Mouse (Mus musculus) liver, embryonic 14.5 days (tissue): ENCODE results near the gene Ifit1bl2. TPM values are rescaled to one million over a fixed set of nuclear protein-coding genes. Genes with fewer than 3 reads are reported as not detected.
"Not testable (repeated sequence)": the region's sequence is repeated elsewhere in the genome, so short reads cannot be mapped to it uniquely, and the experiment has no call there.

Experiments used
- ATAC-seq: fragments of 200-750 bp; cut with Nextera tagmentation; 2 replicates; pipeline ENCODE4 v1.8.0; 2017; ENCODE audit warnings: moderate number of reproducible peaks, mild to moderate bottlenecking, moderate library complexity; ENCODE audit not compliant: insufficient read depth
- DNase-seq, 3 experiments: peaks; one replicate each; pipeline ENCODE4 v3.0.0-alpha.2; 2012 to 2013; ENCODE audit warnings: low read depth in 3 of 3, low spot score in 3 of 3
- H3K27ac ChIP-seq: fragments of 300-500 bp; sonication (generic); 2 replicates; pipeline ENCODE4 v1.5.1; 2014; ENCODE audit warnings: moderate library complexity, mild to moderate bottlenecking, control low read depth, inconsistent platforms
- H3K27me3 ChIP-seq: fragments of 300-500 bp; sonication (generic); 2 replicates; pipeline ENCODE4 v1.6.1; 2014; ENCODE audit warnings: mild to moderate bottlenecking, low read length, moderate library complexity; ENCODE audit not compliant: control insufficient read depth, insufficient read depth
- H3K36me3 ChIP-seq: fragments of 300-500 bp; sonication (generic); replicated peaks from 2 replicates; pipeline ENCODE4 v1.6.1; 2014; ENCODE audit warnings: low read depth; ENCODE audit not compliant: control insufficient read depth, insufficient read depth
- H3K4me1 ChIP-seq, 2 experiments: fragments of 200-500 bp in 1 of 2; fragments of 300-500 bp in 1 of 2; sonication (generic) in 1 of 2; replicated peaks; 2 replicates each; pipeline ENCODE4 v1.6.1; 2012 to 2014; ENCODE audit warnings: antibody characterized with exemption in 1 of 2, inconsistent platforms in 1 of 2, low read length in 1 of 2; ENCODE audit not compliant: control insufficient read depth in 2 of 2, insufficient read depth in 2 of 2
- H3K4me2 ChIP-seq: fragments of 300-500 bp; sonication (generic); 2 replicates; pipeline ENCODE4 v1.6.1; 2014; ENCODE audit warnings: low read depth, mild to moderate bottlenecking, control low read depth, moderate library complexity
- H3K4me3 ChIP-seq, 2 experiments: fragments of 200-500 bp in 1 of 2; fragments of 300-500 bp in 1 of 2; sonication (generic) in 1 of 2; 2 replicates each; pipeline ENCODE4 v1.5.1; 2012 to 2014; ENCODE audit warnings: low read depth in 2 of 2, low read length in 2 of 2, mild to moderate bottlenecking in 2 of 2, control low read depth in 1 of 2, inconsistent platforms in 1 of 2, moderate library complexity in 1 of 2; ENCODE audit not compliant: insufficient read depth in 1 of 2
- H3K9ac ChIP-seq: fragments of 300-500 bp; sonication (generic); replicated peaks from 2 replicates; pipeline ENCODE4 v1.6.1; 2014; ENCODE audit warnings: mild to moderate bottlenecking, control low read depth, moderate library complexity
- H3K9me3 ChIP-seq: fragments of 300-500 bp; sonication (generic); 2 replicates; pipeline ENCODE4 v1.6.1; 2016; ENCODE audit warnings: low read length, mixed read lengths; ENCODE audit not compliant: control insufficient read depth
- CTCF ChIP-seq: IDR thresholded peaks from 2 replicates; pipeline ENCODE4 v1.5.1; 2016; ENCODE audit warnings: antibody characterized with exemption, low read depth, control low read depth
- EP300 ChIP-seq: IDR thresholded peaks from 2 replicates; pipeline ENCODE4 v1.6.1; 2016; ENCODE audit warnings: antibody characterized with exemption, low read depth
- WGBS: fragments of 180-500 bp; shearing (Covaris S2); extraction: QIAGEN DNeasy Blood & Tissue Kit; methylation state at CpG from one replicate; pipeline ENCODE4 v1.1.7; 2014; ENCODE audit not compliant: insufficient replicate concordance; 5-methylcytosine and 5-hydroxymethylcytosine counted together
- polyA plus RNA-seq, 2 experiments: library from polyadenylated mRNA; depleted of rRNA in 1 of 2; stranded (reverse) in 1 of 2; unstranded in 1 of 2; fragments of >200 nt; fragmentation: Nextera tagmentation in 1 of 2; extraction: Ambion mirVana in 1 of 2; gene quantifications; 2 replicates each; pipeline versions ENCODE4 v1.2.1 to v1.2.3; 2012 to 2014

Gene Ifit1bl2
- polyA plus RNA-seq, 2 experiments, result 0.04 TPM; not detected in 1

DNA sequence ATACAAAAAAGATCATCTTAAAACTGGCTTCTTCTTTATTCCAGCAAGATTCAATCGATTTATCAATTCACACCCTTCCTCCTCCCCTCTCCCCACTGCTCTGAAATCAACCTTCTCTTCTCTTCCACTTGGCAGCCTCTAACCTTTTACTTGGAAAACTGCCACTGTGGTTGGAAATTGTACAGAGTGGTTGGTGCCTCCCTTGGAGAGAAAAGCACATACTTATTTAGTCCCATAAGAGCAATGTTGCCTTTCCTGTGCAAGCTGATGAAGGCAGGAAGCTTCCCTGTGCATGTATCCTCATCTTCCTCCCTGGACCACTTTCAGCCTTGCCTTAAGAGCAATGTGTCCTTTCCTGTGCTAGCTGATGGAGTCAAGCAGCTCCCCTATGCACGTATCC lies 42.2 kb downstream of the Ifit1bl2 start:
- ATAC-seq (no peak), DNase-seq (no peak)
- no peak overlapping the region for H3K27ac ChIP-seq
- no peak overlapping the region for H3K4me3 ChIP-seq
- H3K9ac ChIP-seq, result no peak overlapping the region
- H3K9me3 ChIP-seq, result no peaks in the 10 kb centered on the region
- H3K36me3 ChIP-seq, result no peaks in the 10 kb centered on the region
- TF ChIP-seq EP300 (no peak), CTCF (no peak)
- H3K27me3 ChIP-seq, result no peaks in the 10 kb centered on the region
- WGBS, result 63% methylated on average over 2 of the region's 2 CpGs
- no peaks in the 10 kb centered on the region for H3K4me1 ChIP-seq
- no peak overlapping the region for H3K4me2 ChIP-seq

DNA sequence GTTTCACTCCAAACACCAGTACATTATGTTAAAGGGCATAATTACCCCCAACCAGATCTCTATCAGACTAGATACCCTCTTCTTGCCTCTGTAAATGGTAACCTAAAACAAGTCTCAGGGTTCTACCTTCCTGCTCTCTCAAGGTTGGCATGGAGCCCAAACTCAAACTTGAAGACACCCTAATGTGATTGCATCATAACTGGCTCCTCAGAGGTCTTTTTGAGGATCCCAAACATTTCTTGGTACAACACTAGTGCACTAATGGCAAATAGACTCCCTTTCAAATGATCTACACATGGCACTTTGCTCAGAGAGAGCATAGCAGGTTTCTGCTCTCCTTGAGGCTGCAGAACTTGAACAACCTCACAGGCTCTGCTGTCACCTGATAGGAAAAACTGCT lies 43.7 kb downstream of the Ifit1bl2 start:
- TF ChIP-seq CTCF (no peak), EP300 (no peak)
- no peaks in the 10 kb centered on the region for H3K27me3 ChIP-seq
- no peaks in the 10 kb centered on the region for H3K9me3 ChIP-seq
- DNase-seq, result no peak
- H3K36me3 ChIP-seq, result no peaks in the 10 kb centered on the region
- no peak for ATAC-seq
- no peak overlapping the region for H3K27ac ChIP-seq
- no peak overlapping the region for H3K4me2 ChIP-seq
- no peak overlapping the region for H3K4me3 ChIP-seq
- H3K4me1 ChIP-seq, result no peaks in the 10 kb centered on the region
- no peak overlapping the region for H3K9ac ChIP-seq

DNA sequence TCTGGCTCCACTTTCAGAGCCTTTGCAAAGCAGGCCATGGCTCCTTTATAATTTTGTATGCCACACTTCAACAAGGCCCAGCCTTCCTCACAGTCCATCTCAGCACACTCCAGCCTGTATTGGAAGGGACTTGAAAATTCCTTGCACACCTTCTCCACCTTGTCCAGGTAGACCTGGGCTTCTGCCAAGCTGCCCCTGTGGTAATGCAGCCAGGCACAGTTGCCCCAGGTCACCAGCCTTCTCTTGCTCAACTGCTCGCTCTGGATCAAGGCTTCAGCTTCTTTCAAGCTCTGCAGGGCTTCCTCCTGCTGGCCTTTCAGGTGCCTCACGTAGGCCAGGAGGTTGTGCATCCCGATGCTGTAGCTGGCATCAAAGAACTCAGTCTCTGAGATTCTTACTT lies 46.0 kb downstream of the Ifit1bl2 start:
- H3K36me3 ChIP-seq, H3K4me3 ChIP-seq, H3K4me1 ChIP-seq, H3K27me3 ChIP-seq, H3K9me3 ChIP-seq, H3K27ac ChIP-seq, H3K9ac ChIP-seq, ATAC-seq, DNase-seq, H3K4me2 ChIP-seq: not testable (repeated sequence)
- WGBS, result 51% methylated on average over 3 of the region's 3 CpGs

DNA sequence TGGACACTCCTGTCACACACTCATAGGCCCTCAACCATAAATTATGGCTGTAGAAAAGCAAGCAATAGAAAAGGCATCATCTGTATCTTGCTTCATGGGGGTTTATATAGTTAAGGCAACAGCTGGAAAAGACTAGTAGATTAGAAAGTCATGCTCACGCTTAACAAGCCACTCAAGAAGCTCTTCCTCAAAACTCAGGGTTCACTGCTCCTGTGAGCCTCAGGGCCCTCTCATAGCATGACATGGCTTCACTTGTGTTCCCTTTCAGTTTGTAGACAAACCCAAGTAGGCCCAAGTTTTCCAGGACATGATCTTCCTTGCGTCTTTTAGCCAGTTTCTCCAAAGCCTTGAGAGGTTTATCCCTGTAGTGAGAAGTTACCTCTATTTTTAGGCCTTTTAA lies 47.1 kb downstream of the Ifit1bl2 start:
- 62% methylated on average over 2 of the region's 2 CpGs for WGBS
- ATAC-seq, result no peak
- no peaks in the 10 kb centered on the region for H3K36me3 ChIP-seq

GRCm38 (mm10) chr19:34588959-34589358 lies 51.6 kb downstream of the Ifit1bl2 start:
- H3K27ac ChIP-seq, result no peak overlapping the region
- ATAC-seq, result no peak
- no peak overlapping the region for H3K4me2 ChIP-seq

More for the DNA sequence above, 47.1 kb downstream of the Ifit1bl2 start:
- no peak for DNase-seq
- H3K27ac ChIP-seq, result no peak overlapping the region
- H3K4me3 ChIP-seq, result no peak overlapping the region
- TF ChIP-seq CTCF, result no peak
- H3K9me3 ChIP-seq, result no peaks in the 10 kb centered on the region
- no peak overlapping the region for H3K9ac ChIP-seq
- H3K27me3 ChIP-seq, result no peaks in the 10 kb centered on the region
- H3K4me1 ChIP-seq, result no peaks in the 10 kb centered on the region
- H3K4me2 ChIP-seq, result no peak overlapping the region

GRCm38 (mm10) chr19:34587898-34588692 lies 52.4 kb downstream of the Ifit1bl2 start:
- not testable (repeated sequence) for H3K27me3 ChIP-seq, H3K27ac ChIP-seq, H3K9ac ChIP-seq, DNase-seq, H3K4me3 ChIP-seq, H3K36me3 ChIP-seq, H3K4me2 ChIP-seq, H3K4me1 ChIP-seq, H3K9me3 ChIP-seq
- peak; percentile 42; the same call in 1 of the 2 replicates for ATAC-seq
- 47% methylated on average over 6 of the region's 12 CpGs for WGBS

More at GRCm38 (mm10) chr19:34588959-34589358, 51.6 kb downstream of the Ifit1bl2 start:
- Histone ChIP-seq H3K4me1 (no peaks in the 10 kb centered on the region), H3K9me3 (no peaks in the 10 kb centered on the region), H3K9ac (no peak overlapping the region), H3K36me3 (no peaks in the 10 kb centered on the region), H3K27me3 (no peaks in the 10 kb centered on the region), H3K4me3 (no peak overlapping the region)
- TF ChIP-seq CTCF (no peak), EP300 (no peak)
- no peak for DNase-seq

GRCm38 (mm10) chr19:34585740-34586458 lies 54.6 kb downstream of the Ifit1bl2 start:
- H3K4me2 ChIP-seq, H3K9me3 ChIP-seq: not testable (repeated sequence)
- 56% methylated on average over 5 of the region's 5 CpGs for WGBS

More at GRCm38 (mm10) chr19:34585740-34586458, 54.6 kb downstream of the Ifit1bl2 start:
- ATAC-seq, DNase-seq, H3K4me1 ChIP-seq, H3K36me3 ChIP-seq, H3K4me3 ChIP-seq, H3K27me3 ChIP-seq, H3K27ac ChIP-seq, H3K9ac ChIP-seq: not testable (repeated sequence)
